8 mouse cellular contexts compared by ENCODE assay signal in the genomic region with DNA sequence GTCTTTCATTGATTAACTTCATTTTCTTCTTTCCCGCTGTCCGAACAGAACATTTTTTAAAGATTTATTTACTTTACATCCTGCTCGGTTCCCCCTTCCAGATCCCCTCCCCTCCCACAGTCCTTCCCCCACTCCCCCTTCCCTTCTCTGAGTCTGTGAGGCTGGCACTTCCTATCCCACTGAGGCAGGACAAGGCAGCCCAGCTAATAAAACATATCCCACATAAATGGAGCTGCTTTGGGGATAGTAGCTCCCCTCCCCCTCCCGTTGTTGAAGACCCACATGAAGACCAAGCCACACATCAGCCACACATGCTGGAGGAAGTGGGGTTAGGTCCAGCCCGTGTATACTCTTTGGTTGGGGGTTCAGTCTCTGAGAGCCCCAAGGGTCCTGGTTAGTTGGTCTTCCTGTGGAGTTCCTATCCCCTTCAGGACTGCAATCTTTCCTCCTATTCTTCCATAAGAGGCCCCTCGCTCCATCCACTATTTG. TPM values are rescaled to one million over a fixed set of nuclear protein-coding genes. Genes with fewer than 3 reads are reported as not detected.
DNase-seq lines count a peak whose midpoint lies in the region; ATAC-seq and TF ChIP-seq lines count a peak whose summit lies in the region.

No protein-coding gene starts in this region.

- ATAC-seq in neural tube, embryonic 12.5 days (ENCODE audit: low FRiP score, low read depth), result peak; percentile 30

- DNase-seq in layer of hippocampus, adult 2 months (ENCODE audit: low spot score in 2 of 2), result no peak
- DNase-seq in layer of hippocampus, adult 9-11 months, result no peak
- DNase-seq in forebrain, embryonic 10.5 days (ENCODE audit: extremely low spot score, low spot score), result no peak
- no peak for DNase-seq in limb, embryonic 10.5 days (ENCODE audit: low spot score)
- no peak for DNase-seq in ovary, postnatal 36 days (ENCODE audit: low spot score)
- no peak for DNase-seq in spleen, postnatal 36 days (ENCODE audit: low spot score in 2 of 2)
- DNase-seq in gastrocnemius, postnatal 4 days (ENCODE audit: low spot score in 2 of 2), result no peak

- H3K4me1 ChIP-seq in forebrain, embryonic 10.5 days, result peaks cover 31% of the 10 kb centered on the region
- H3K4me1 ChIP-seq in limb, embryonic 10.5 days, result peaks cover 15% of the 10 kb centered on the region
- H3K4me1 ChIP-seq in neural tube, embryonic 12.5 days, result peaks cover 11% of the 10 kb centered on the region

- no peaks in the 10 kb centered on the region for H3K9me3 ChIP-seq in forebrain, embryonic 10.5 days
- H3K9me3 ChIP-seq in limb, embryonic 10.5 days (replicated peaks), result no peaks in the 10 kb centered on the region
- no peaks in the 10 kb centered on the region for H3K9me3 ChIP-seq in neural tube, embryonic 12.5 days

- no peaks in the 10 kb centered on the region for H3K36me3 ChIP-seq in forebrain, embryonic 10.5 days (replicated peaks)
- H3K36me3 ChIP-seq in limb, embryonic 10.5 days, result no peaks in the 10 kb centered on the region
- H3K36me3 ChIP-seq in neural tube, embryonic 12.5 days, result no peaks in the 10 kb centered on the region

- H3K9ac ChIP-seq in neural tube, embryonic 12.5 days, result peak overlapping the region; percentile 59

- TF ChIP-seq CTCF in layer of hippocampus, adult 2 months (conservative IDR thresholded peaks at IDR 0.05), result no peak

- H3K4me3 ChIP-seq in layer of hippocampus, adult 2 months, result peak overlapping the region; percentile 96
- H3K4me3 ChIP-seq in forebrain, embryonic 10.5 days, result peak overlapping the region; percentile 92
- H3K4me3 ChIP-seq in limb, embryonic 10.5 days, result peak overlapping the region; percentile 95
- peak overlapping the region; percentile 92 for H3K4me3 ChIP-seq in neural tube, embryonic 12.5 days

- WGBS in forebrain, embryonic 10.5 days, result 66% methylated on average over 6 of the region's 6 CpGs
- 66% methylated on average over 6 of the region's 6 CpGs for WGBS in limb, embryonic 10.5 days
- 54% methylated on average over 6 of the region's 6 CpGs for WGBS in neural tube, embryonic 12.5 days

- peak overlapping the region; percentile 94 for H3K27ac ChIP-seq in layer of hippocampus, adult 2 months
- H3K27ac ChIP-seq in forebrain, embryonic 10.5 days, result peak overlapping the region; percentile 93
- peak overlapping the region; percentile 96 for H3K27ac ChIP-seq in limb, embryonic 10.5 days
- H3K27ac ChIP-seq in neural tube, embryonic 12.5 days, result no peak overlapping the region

- no peaks in the 10 kb centered on the region for H3K27me3 ChIP-seq in forebrain, embryonic 10.5 days (ENCODE audit: poor library complexity, severe bottlenecking)
- no peaks in the 10 kb centered on the region for H3K27me3 ChIP-seq in limb, embryonic 10.5 days (ENCODE audit: low read depth, poor library complexity, severe bottlenecking)
- H3K27me3 ChIP-seq in neural tube, embryonic 12.5 days (replicated peaks), result no peaks in the 10 kb centered on the region

- peak overlapping the region; percentile 66 for H3K4me2 ChIP-seq in neural tube, embryonic 12.5 days (replicated peaks)

RNA-seq across cellular contexts. Expression of gene Fam135a, which starts 0.8 kb away (rescaled TPM):
- total RNA-seq in layer of hippocampus, adult 2 months (2021), result 10 to 100 TPM; 24.8 to 29.0 TPM
- 41.1 and 41.9 TPM in 2 replicates for polyA plus RNA-seq in forebrain, embryonic 10.5 days (2016; fragmentation: Nextera tagmentation; extraction: Ambion mirVana)
- polyA plus RNA-seq in limb, embryonic 10.5 days (2016; fragmentation: Nextera tagmentation; extraction: Ambion mirVana), result 32.1 and 39.2 TPM in 2 replicates
- 42.9 and 49.3 TPM in 2 replicates for polyA plus RNA-seq in neural tube, embryonic 12.5 days (2016; fragmentation: Nextera tagmentation; extraction: Ambion mirVana)
- 10 to 100 TPM; 30.1 to 30.4 TPM for total RNA-seq in gastrocnemius, postnatal 4 days (2021)
